Mouse (Mus musculus) kidney, postnatal 14 days (tissue): ENCODE results near the gene Sema6d.

Experiments
- DNase-seq: peaks from one replicate; pipeline ENCODE4 v3.0.0; 2022; ENCODE audit warnings: mixed read lengths

Gene Sema6d

DNA sequence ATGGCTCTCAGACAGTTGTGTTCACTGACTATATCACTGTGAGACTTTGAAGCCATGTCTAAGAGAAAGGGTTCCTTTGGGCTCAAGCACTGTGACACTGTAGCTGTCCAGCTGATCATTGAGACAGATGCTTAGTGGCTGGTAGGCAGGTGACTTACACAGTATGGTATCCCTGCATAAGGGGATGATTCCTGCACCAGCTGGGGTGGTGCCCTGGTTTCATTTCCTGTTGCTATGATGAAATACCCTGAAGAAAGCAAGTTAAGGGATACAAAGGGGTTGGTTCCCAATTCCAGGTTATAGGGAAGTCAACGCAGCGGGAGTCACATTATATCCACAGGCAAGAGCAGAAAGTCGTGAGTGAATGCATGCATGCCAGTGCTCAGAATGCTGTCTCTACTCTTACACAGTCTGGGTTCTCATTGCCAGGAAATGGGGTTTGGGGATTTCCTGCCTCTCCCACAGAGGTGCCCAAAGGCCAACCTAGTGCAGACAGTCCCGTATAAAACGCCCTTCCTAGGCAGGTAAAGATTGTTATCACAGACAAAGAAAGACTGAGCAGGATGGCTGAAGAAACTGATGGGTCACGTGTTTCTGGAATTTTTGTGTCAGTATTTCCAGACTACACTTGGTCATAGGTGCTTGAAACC is 532.3 kb downstream of the Sema6d start:
- DNase-seq, result no peak

DNA sequence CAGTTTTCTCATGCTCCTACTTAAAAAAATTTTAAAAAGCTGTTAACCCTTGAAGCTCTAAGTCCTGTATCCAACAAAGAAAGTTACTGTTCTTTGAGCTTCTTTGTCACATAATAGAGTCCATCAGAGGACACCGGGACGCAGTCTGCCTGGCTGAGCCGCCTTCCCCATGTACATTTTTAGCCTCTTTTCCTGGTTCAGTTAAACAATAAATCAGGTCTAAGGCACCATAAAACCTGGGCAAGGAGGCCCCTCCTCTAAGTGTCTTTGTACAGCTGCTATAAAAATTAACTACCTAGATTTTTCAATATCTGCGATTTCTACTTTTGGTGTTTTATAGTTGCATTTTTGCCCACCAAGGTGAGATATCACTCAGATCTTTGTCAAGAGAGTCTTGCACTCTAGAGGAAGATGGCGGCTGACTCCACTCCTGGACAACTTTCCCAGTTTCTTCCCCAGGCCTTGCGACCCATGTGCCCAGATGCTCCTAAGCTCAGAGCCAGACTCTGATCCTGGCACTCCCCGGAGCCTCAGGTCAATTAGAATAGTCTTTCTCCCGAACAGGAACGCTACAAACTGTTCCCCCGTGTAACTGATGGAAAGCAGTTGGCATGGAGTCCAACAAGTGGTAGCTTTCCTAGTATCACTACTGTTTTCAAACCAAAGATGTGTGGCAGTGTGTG is 534.6 kb downstream of the Sema6d start:
- DNase-seq, result no peak

- DNase-seq, result no peak
Measured at GRCm38 (mm10) chr2:124626425-124626824, 536.7 kb downstream of the Sema6d start.

DNA sequence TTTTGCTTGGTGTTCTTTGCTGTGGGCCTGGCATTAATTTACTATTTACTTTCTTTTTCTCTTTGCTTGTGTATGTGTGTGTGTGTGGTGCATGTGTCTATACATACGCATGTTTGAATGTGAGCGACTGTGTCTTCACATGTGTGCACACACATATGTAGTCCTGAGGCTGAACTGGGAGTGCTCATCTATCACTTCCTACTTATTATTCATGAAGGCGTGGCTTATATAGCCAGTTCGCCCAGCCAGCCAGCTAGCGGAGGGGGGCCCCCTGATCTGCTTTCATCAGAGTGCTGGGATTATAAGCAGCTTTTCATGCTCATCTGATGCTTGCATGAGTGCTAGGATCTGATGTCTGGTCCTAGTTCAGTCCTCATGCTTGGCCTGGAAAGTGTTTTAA is 537.9 kb downstream of the Sema6d start:
- no peak for DNase-seq

DNA sequence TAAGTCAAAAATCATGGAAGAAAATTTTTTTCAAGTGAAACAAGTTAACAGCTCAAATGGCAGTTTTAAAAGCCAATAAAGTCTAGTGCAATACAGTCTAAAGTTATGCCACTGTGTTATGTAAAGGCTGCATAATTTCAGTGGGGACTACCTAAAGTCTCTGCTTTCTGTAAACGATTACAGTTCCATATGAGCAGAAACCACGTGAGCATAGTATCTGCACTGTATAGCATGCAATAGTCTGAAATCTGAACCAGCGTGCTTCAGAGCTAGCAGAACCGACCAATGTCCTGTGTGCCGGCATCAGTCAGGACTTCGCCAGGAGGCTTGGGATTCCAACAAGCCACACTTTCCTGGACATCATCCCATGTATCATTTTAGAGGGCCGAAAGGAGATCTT is 538.9 kb downstream of the Sema6d start:
- no peak for DNase-seq

DNA sequence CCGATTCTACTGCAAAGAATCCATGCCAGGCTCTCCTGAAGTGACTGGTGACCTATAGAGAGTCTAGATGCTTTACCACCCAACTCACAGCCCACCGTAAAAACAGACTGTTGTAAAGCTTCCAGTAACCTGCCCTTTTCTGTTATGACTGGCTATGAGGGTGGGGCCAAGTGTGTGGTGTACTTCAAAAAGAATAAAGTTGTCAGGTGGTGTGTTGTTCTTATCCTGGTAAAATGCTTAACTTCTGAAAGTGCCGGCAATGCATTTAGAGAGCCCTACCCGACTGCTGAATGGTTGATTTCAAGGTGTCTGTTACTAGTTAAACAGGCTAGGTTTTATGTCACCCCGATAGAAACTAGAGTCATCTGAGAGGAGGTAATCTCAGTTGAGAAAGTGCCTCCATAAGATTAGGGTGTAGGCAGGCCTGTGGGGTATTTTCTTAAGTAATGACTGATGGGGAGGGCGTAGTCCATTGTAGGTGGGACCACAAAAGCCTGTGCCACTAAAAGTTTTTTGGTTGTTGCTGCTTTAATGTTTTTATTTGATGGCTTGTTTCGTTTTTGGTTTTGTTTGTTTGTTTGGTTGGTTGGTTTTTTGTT is 544.7 kb downstream of the Sema6d start:
- no peak for DNase-seq

- no peak for DNase-seq
Measured at GRCm38 (mm10) chr2:124635271-124635865, 545.6 kb downstream of the Sema6d start.

GRCm38 (mm10) chr2:124637080-124637479 is 547.3 kb downstream of the Sema6d start:
- no peak for DNase-seq

DNA sequence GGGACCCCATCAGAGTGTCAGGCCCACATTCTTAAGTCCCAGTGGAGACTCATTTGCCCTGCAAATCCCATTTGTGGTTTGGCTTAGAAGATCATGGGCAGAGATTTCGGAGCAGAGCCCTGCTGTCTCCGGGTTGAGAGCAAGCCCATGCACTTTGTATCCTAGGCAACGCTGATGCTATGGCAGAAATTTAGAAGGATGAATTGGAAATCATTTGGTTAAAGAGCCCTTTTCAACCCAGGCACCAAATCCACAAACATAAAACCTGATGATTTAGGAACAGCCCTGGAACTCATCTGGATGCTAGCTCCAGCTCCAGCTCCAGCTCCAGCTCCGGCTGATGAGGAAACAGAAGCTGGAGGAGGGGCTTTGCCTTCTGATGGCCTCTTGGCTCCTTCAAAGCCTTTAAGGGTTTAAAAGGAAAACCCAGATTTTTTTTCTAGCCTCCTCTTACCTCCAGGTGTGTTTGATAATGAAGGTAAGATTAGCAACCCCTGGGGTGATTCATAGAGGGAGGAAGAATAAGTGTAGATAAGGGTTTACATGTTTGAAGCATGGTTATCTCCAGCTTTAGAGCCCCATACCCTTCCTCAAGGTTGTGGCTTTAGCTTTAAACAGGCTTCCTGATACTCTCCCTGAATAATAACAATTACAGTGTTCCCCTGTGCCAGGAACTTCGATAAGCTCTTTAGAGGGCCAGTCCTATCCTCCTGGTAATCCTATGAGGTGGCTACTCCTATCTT is 549.6 kb downstream of the Sema6d start:
- no peak for DNase-seq

- DNase-seq, result no peak
Measured at GRCm38 (mm10) chr2:124640500-124641193, 550.9 kb downstream of the Sema6d start.

- DNase-seq, result no peak
Measured at GRCm38 (mm10) chr2:124641194-124641558, 551.4 kb downstream of the Sema6d start.

DNA sequence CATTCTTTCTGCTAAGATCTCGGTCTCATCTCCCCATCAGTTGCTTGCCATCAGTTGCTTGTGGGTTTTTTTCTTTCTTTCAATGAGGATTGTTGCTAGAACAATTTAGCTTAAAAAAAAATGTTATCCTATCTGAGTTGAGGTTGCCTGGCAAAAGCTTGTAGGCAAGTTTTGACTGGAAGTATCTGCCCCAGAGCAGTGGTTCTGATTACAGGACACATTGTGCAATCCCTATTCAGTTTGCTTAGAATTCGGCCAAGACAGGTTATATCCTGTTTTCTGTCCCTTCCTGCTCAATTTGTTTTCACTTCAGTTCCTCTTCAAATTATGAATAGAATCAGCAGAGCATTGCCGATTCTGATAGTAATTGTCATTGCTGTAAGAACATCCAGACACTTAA is 552.4 kb downstream of the Sema6d start:
- no peak for DNase-seq

- DNase-seq, result no peak
Measured at GRCm38 (mm10) chr2:124650609-124651008, 560.8 kb downstream of the Sema6d start.

DNA sequence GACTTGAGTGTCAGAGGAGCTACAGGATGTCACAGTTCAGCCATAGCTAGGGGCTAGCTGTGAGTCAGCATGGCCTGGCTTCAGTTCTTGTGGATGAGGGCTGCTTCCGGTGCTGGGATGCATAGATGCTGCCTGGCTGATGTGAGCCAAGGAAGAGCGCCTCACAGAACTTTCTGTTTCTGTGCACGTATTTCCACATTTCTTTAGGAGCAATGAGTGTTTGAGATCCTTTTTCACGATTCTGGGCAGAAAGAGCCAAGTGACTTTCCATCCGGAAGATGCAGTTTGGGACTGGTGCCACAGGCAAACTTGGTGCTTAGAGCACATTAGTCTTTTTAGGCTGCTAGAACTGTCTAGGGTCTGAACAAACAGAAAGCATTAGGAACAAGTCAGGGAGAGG is 561.4 kb downstream of the Sema6d start:
- DNase-seq, result peak; percentile 38

GRCm38 (mm10) chr2:124653161-124653560 is 563.4 kb downstream of the Sema6d start:
- no peak for DNase-seq

- no peak for DNase-seq
Measured at GRCm38 (mm10) chr2:124657358-124657757, 567.6 kb downstream of the Sema6d start.

- no peak for DNase-seq
Measured at GRCm38 (mm10) chr2:124658374-124658773, 568.6 kb downstream of the Sema6d start.

GRCm38 (mm10) chr2:124659601-124660000 is 569.8 kb downstream of the Sema6d start:
- no peak for DNase-seq

GRCm38 (mm10) chr2:124660686-124661085 is 570.9 kb downstream of the Sema6d start:
- DNase-seq, result no peak

- DNase-seq, result no peak
Measured at GRCm38 (mm10) chr2:124661316-124661715, 571.5 kb downstream of the Sema6d start.

DNA sequence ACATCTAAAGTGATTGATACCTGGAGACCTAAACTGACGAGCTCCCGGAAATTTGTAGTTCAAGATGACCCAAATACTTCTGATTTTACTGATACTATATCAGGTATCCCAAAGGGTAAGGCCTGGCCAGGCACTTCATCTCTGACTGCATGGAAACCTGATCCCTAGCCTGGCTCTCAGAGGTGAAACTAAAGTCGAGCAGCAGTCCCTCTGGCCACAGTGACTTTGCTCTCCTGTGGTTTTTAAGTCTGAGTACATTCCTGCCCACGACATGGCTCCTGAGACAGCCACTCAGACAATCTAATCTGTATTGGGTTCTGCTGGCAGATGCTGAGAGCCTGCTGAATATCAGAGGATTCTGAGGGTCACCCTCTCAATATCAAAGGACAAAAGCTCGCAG is 572.5 kb downstream of the Sema6d start:
- no peak for DNase-seq

GRCm38 (mm10) chr2:124664191-124664590 is 574.4 kb downstream of the Sema6d start:
- DNase-seq, result no peak

DNA sequence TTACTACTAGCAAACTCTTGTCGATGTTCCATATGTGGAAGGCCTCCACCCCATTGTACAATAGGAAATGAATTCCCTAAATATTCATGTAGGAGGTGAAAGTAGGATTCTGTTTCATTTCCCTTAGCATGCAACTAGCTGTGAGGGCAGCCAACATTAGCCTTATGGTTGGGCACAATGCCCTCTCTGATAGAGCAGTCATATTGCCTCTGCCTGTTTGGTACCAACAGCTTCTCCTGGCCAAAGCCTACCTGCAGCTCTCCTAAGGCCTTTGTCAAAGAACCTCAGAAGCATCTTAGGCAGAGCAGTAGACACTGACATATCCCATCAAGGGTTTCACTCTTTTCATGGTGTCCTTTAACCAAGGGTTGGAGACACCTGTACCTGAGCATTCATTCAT is 578.7 kb downstream of the Sema6d start:
- DNase-seq, result no peak
